In genomic region chr2:103131145-103131544, GRCm38 (mm10) we compare ENCODE assay signal across 10 mouse cellular contexts. TPM values are rescaled to one million over a fixed set of nuclear protein-coding genes. Genes with fewer than 3 reads are reported as not detected.
DNase-seq lines count a peak whose midpoint lies in the region; ATAC-seq and TF ChIP-seq lines count a peak whose summit lies in the region.
"Had no signal": no experiment of that assay in that cellular context is flagged by ENCODE, and none has a peak within 500 bp of the region (broad histone marks: within the 10 kb centered on the region; RNA-seq: fewer than 3 reads in every experiment).

No protein-coding gene starts in this region.

- H3K36me3 ChIP-seq in hindbrain, embryonic 11.5 days (ENCODE audit: control insufficient read depth, insufficient read depth, low read length) = no peaks in the 10 kb centered on the region
- H3K36me3 ChIP-seq in hindbrain, embryonic 10.5 days = no peaks in the 10 kb centered on the region
- no peaks in the 10 kb centered on the region for H3K36me3 ChIP-seq in thymus, adult 2 months (ENCODE audit: control insufficient read depth, insufficient read depth, low read length)

- ATAC-seq in hindbrain, embryonic 11.5 days (ENCODE audit: low FRiP score) = no peak; the same call in 1 of the 2 replicates
- ATAC-seq in granulocyte monocyte progenitor cell, adult 5-6 weeks (replicated peaks; ENCODE audit: poor library complexity, severe bottlenecking) = peak; percentile 65
- no peak for ATAC-seq in inflammation-experienced regulatory T-cells, adult 6 months
- ATAC-seq: forebrain, embryonic 16.5 days had no signal

- TF ChIP-seq POLR2A in thymus, adult 2 months (IDR thresholded peaks at IDR 0.05; ENCODE audit: control insufficient read depth, extremely low read depth, insufficient read depth, low read length, poor library complexity) = no peak

- H3K27ac ChIP-seq in hindbrain, embryonic 11.5 days (ENCODE audit: low read depth, low read length) = no peak overlapping the region
- H3K27ac ChIP-seq in hindbrain, embryonic 10.5 days = no peak overlapping the region
- H3K27ac ChIP-seq in thymus, adult 2 months (ENCODE audit: control insufficient read depth, insufficient read depth, low read length) = no peak overlapping the region

- H3K4me2 ChIP-seq in hindbrain, embryonic 11.5 days (replicated peaks; ENCODE audit: low read depth, low read length) = no peak overlapping the region

- DNase-seq in hindbrain, embryonic 11.5 days (ENCODE audit: low spot score) = peak; percentile 17
- DNase-seq in hindbrain, embryonic 10.5 days (ENCODE audit: low spot score) = no peak
- DNase-seq in thymus, adult 2 months = peak; percentile 7
- no peak for DNase-seq in thymus, adult 18-20 months
- peak; percentile 34 for DNase-seq in thymus, postnatal 4 days
- DNase-seq in adrenal gland, postnatal 25 days = no peak
- DNase-seq: kidney, adult 18-20 months had no signal

- H3K9me3 ChIP-seq in hindbrain, embryonic 11.5 days (ENCODE audit: control insufficient read depth, low read length) = no peaks in the 10 kb centered on the region
- no peaks in the 10 kb centered on the region for H3K9me3 ChIP-seq in hindbrain, embryonic 10.5 days

- H3K9ac ChIP-seq in hindbrain, embryonic 11.5 days (ENCODE audit: low read depth, low read length) = no peak overlapping the region

- no peak for TF ChIP-seq CTCF in thymus, adult 2 months (IDR thresholded peaks at IDR 0.05; ENCODE audit: borderline replicate concordance, control insufficient read depth, extremely low read depth, insufficient read depth, low read length, poor library complexity)

- no peaks in the 10 kb centered on the region for H3K4me1 ChIP-seq in hindbrain, embryonic 11.5 days (replicated peaks; ENCODE audit: control insufficient read depth, insufficient read depth, low read length)
- peaks cover 6% of the 10 kb centered on the region; the same call in 1 of the 2 replicates for H3K4me1 ChIP-seq in hindbrain, embryonic 10.5 days (replicated peaks)
- no peaks in the 10 kb centered on the region for H3K4me1 ChIP-seq in thymus, adult 2 months (replicated peaks; ENCODE audit: control insufficient read depth, insufficient read depth, low read length)

- 27% methylated on average over 4 of the region's 4 CpGs for WGBS in hindbrain, embryonic 11.5 days
- 35% methylated on average over 4 of the region's 4 CpGs for WGBS in hindbrain, embryonic 10.5 days
- WGBS in thymus, adult 2 months = 25% methylated on average over 4 of the region's 4 CpGs

- H3K27me3 ChIP-seq in hindbrain, embryonic 11.5 days (ENCODE audit: control insufficient read depth, insufficient read depth, low read length) = no peaks in the 10 kb centered on the region
- H3K27me3 ChIP-seq in hindbrain, embryonic 10.5 days (ENCODE audit: insufficient read depth, poor library complexity, severe bottlenecking) = no peaks in the 10 kb centered on the region
- H3K27me3 ChIP-seq in thymus, adult 2 months (ENCODE audit: control insufficient read depth, insufficient read depth, low read length) = no peaks in the 10 kb centered on the region

- H3K4me3 ChIP-seq in hindbrain, embryonic 11.5 days (ENCODE audit: low read depth, low read length) = no peak overlapping the region
- no peak overlapping the region for H3K4me3 ChIP-seq in hindbrain, embryonic 10.5 days
- no peak overlapping the region for H3K4me3 ChIP-seq in thymus, adult 2 months (ENCODE audit: control insufficient read depth, insufficient read depth, low read length)

RNA-seq across cellular contexts. Expression of gene Apip, which starts 57.7 kb away (rescaled TPM):
- polyA plus RNA-seq in hindbrain, embryonic 11.5 days (2014; fragmentation: Nextera tagmentation; extraction: Ambion mirVana) = 62.3 and 64.3 TPM in 2 replicates
- polyA plus RNA-seq in hindbrain, embryonic 10.5 days (2016; fragmentation: Nextera tagmentation; extraction: Ambion mirVana) = 60.7 and 63.9 TPM in 2 replicates
- polyA plus RNA-seq in thymus, adult 2 months (2012; rRNA removed) = 11.7 and 11.8 TPM in 2 replicates
- total RNA-seq in granulocyte monocyte progenitor cell, adult 5-6 weeks (2014; fragmentation: Nextera tagmentation) = 38.1 and 47.7 TPM in 2 replicates
- 31.8 and 38.2 TPM in 2 replicates for total RNA-seq in granulocyte monocyte progenitor cell, adult 5-6 weeks (2017)
- polyA plus RNA-seq in inflammation-experienced regulatory T-cells, adult 6 months (2017; shearing (Covaris generic)) = 10 to 100 TPM; 25.4 to 41.1 (median 26.0) TPM
- total RNA-seq in adrenal gland, postnatal 25 days (2021) = 55.1 and 56.0 TPM in 2 replicates

RNA-seq across cellular contexts. Expression of gene Pdhx, which starts 57.8 kb away (rescaled TPM):
- 46.0 and 54.4 TPM in 2 replicates for polyA plus RNA-seq in hindbrain, embryonic 11.5 days (2014; fragmentation: Nextera tagmentation; extraction: Ambion mirVana)
- polyA plus RNA-seq in hindbrain, embryonic 10.5 days (2016; fragmentation: Nextera tagmentation; extraction: Ambion mirVana) = 40.3 and 45.2 TPM in 2 replicates
- 17.0 and 21.2 TPM in 2 replicates for polyA plus RNA-seq in thymus, adult 2 months (2012; rRNA removed)
- total RNA-seq in granulocyte monocyte progenitor cell, adult 5-6 weeks (2014; fragmentation: Nextera tagmentation) = 18.8 and 19.9 TPM in 2 replicates
- total RNA-seq in granulocyte monocyte progenitor cell, adult 5-6 weeks (2017) = 25.5 and 47.9 TPM in 2 replicates
- polyA plus RNA-seq in inflammation-experienced regulatory T-cells, adult 6 months (2017; shearing (Covaris generic)) = 10 to 100 TPM; 14.8 to 21.4 (median 18.4) TPM
- total RNA-seq in adrenal gland, postnatal 25 days (2021) = 109 and 134 TPM in 2 replicates

Comparison
In these comparisons a context has a peak if more than half of its experiments do, and no peak if none do; other contexts are left out.
1. DNase-seq: peak in hindbrain, embryonic 11.5 days (single experiment), thymus, adult 2 months (single experiment) and thymus, postnatal 4 days (single experiment); none in hindbrain, embryonic 10.5 days (single experiment), thymus, adult 18-20 months (0 of 2) and adrenal gland, postnatal 25 days (single experiment).